In the genomic region with DNA sequence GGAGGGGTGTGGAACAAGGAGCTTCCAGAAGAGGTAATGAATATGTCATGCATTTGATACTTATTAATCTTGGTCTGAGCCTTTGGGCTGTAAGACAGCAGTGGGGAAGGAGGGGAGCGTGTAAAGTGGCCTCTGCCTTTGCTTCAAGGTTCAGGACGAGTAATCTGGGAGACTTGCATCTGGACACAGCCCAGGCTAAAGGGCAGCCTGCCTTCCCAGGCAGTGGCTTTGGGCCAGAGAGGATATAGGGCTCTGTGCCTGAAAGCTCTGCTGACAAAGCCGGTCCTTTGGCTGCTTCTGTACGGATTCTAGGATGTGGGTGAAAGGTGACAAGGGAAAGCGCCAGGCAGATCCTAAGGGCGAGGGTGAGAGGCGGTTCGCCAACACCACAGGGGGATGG, we compare ENCODE assay signal across 13 mouse cellular contexts. TPM values are rescaled to one million over a fixed set of nuclear protein-coding genes. Genes with fewer than 3 reads are reported as not detected.
A peak's percentile ranks its signal among the peaks of the same experiment; 100 is the strongest.
DNase-seq lines count a peak whose midpoint lies in the region; ATAC-seq and TF ChIP-seq lines count a peak whose summit lies in the region.
"Had no signal": no experiment of that assay in that cellular context is flagged by ENCODE, and none has a peak within 500 bp of the region (broad histone marks: within the 10 kb centered on the region; RNA-seq: fewer than 3 reads in every experiment).

No protein-coding gene starts in this region.

- H3K27ac ChIP-seq in lung, postnatal 0 days (ENCODE audit: low read length): no peak overlapping the region
- H3K27ac ChIP-seq in kidney, adult 2 months (ENCODE audit: insufficient read depth, low read depth, low read length): peak overlapping the region; percentile 65
- H3K27ac ChIP-seq: heart, embryonic 15.5 days; liver, embryonic 15.5 days had no signal

- no peak for TF ChIP-seq CTCF in lung, postnatal 0 days (IDR thresholded peaks at IDR 0.05)
- TF ChIP-seq CTCF in kidney, adult 2 months (conservative IDR thresholded peaks at IDR 0.05; ENCODE audit: insufficient read depth, insufficient read length, low read depth, low read length): no peak

- DNase-seq in lung, postnatal 14 days: peak; percentile 18
- DNase-seq in lung, postnatal 0 days (ENCODE audit: low spot score): no peak
- DNase-seq in gastrocnemius, postnatal 10 days: peak; percentile 49
- DNase-seq in kidney, adult 2 months: peak; percentile 97
- DNase-seq in testis, postnatal 10 days (ENCODE audit: low spot score): peak; percentile 65
- DNase-seq in left cerebral cortex, adult 8-10 months (ENCODE audit: low spot score in 2 of 2): no peak
- no peak for DNase-seq in cerebellum, postnatal 36 days
- DNase-seq: cerebellum, adult 8-10 months; layer of hippocampus, postnatal 36 days; retina, postnatal 1 day had no signal

- no peak for TF ChIP-seq POLR2A in kidney, adult 2 months (IDR thresholded peaks at IDR 0.05; ENCODE audit: low read depth, low read length)

- H3K4me2 ChIP-seq in lung, postnatal 0 days (replicated peaks; ENCODE audit: low read depth, low read length): no peak overlapping the region
- H3K4me2 ChIP-seq: heart, embryonic 15.5 days; liver, embryonic 15.5 days had no signal

- WGBS in lung, postnatal 0 days: 66% methylated on average over 8 of the region's 8 CpGs
- WGBS in kidney, adult 2 months: 36% methylated on average over 8 of the region's 8 CpGs

- no peak overlapping the region for H3K4me3 ChIP-seq in lung, postnatal 0 days (ENCODE audit: low read depth, low read length)
- H3K4me3 ChIP-seq in kidney, adult 2 months (ENCODE audit: insufficient read depth, low read depth, low read length): no peak overlapping the region
- H3K4me3 ChIP-seq: heart, embryonic 15.5 days; liver, embryonic 15.5 days had no signal

- ATAC-seq in lung, postnatal 0 days: no peak
- ATAC-seq: midbrain, embryonic 16.5 days had no signal

- no peak overlapping the region for H3K9ac ChIP-seq in lung, postnatal 0 days (replicated peaks; ENCODE audit: low read depth)
- H3K9ac ChIP-seq: heart, embryonic 15.5 days; liver, embryonic 15.5 days had no signal

- H3K4me1 ChIP-seq in lung, postnatal 0 days (ENCODE audit: insufficient read depth, low read depth, low read length): no peaks in the 10 kb centered on the region
- peaks cover 13% of the 10 kb centered on the region; the same call in 1 of the 2 replicates for H3K4me1 ChIP-seq in kidney, adult 2 months (ENCODE audit: control insufficient read depth, insufficient read depth, low read length)
- H3K4me1 ChIP-seq: heart, embryonic 15.5 days; liver, embryonic 15.5 days had no signal

- TF ChIP-seq EP300 in lung, postnatal 0 days (IDR thresholded peaks at IDR 0.05): no peak

- H3K36me3 ChIP-seq in lung, postnatal 0 days (ENCODE audit: insufficient read depth, low read length): no peaks in the 10 kb centered on the region
- no peaks in the 10 kb centered on the region for H3K36me3 ChIP-seq in kidney, adult 2 months (ENCODE audit: control insufficient read depth, insufficient read depth, low read length)
- H3K36me3 ChIP-seq: liver, embryonic 15.5 days had no signal

- no peaks in the 10 kb centered on the region; the same call in 1 of the 2 replicates for H3K27me3 ChIP-seq in lung, postnatal 0 days (replicated peaks; ENCODE audit: insufficient read depth, low read length)
- H3K27me3 ChIP-seq in kidney, adult 2 months (replicated peaks; ENCODE audit: control insufficient read depth, insufficient read depth, low read length): no peaks in the 10 kb centered on the region
- H3K27me3 ChIP-seq: liver, embryonic 15.5 days had no signal

- no peaks in the 10 kb centered on the region for H3K9me3 ChIP-seq in lung, postnatal 0 days (ENCODE audit: low read length)
- H3K9me3 ChIP-seq: heart, embryonic 15.5 days; liver, embryonic 15.5 days had no signal

RNA-seq across cellular contexts. Expression of a gene that starts 1.9 kb away (rescaled TPM):
- 0.45 and 0.60 TPM in 2 replicates for polyA plus RNA-seq in lung, postnatal 0 days (2015; fragmentation: Nextera tagmentation; extraction: Ambion mirVana)
- 10 to 100 TPM; 13.8 to 14.5 TPM for total RNA-seq in gastrocnemius, postnatal 10 days (2021)
- polyA plus RNA-seq in kidney, adult 2 months (2012; rRNA removed): 58.4 and 72.2 TPM in 2 replicates
- under 1 TPM in 3 of 4 experiments, not detected in 1; 0.18 to 0.23 (median 0.23) TPM for total RNA-seq in left cerebral cortex, adult 8-10 months (2022)
- polyA plus RNA-seq: heart, embryonic 15.5 days; liver, embryonic 15.5 days had no signal

RNA-seq across cellular contexts. Expression of a gene that starts 8.4 kb away (rescaled TPM):
- 17.8 and 23.9 TPM in 2 replicates for polyA plus RNA-seq in lung, postnatal 0 days (2015; fragmentation: Nextera tagmentation; extraction: Ambion mirVana)
- 1 to 10 TPM; 3.9 to 4.2 TPM for total RNA-seq in gastrocnemius, postnatal 10 days (2021)
- 40.6 and 41.0 TPM in 2 replicates for polyA plus RNA-seq in kidney, adult 2 months (2012; rRNA removed)
- total RNA-seq in left cerebral cortex, adult 8-10 months (2022): 10 to 100 TPM in 1 of 4 experiments, 1 to 10 TPM in 3; 9.4 to 10.7 (median 9.9) TPM

RNA-seq across cellular contexts. Expression of a gene that starts 8.4 kb away (rescaled TPM):
- 1.6 and 2.0 TPM in 2 replicates for polyA plus RNA-seq in lung, postnatal 0 days (2015; fragmentation: Nextera tagmentation; extraction: Ambion mirVana)
- under 1 TPM in 1 of 2 experiments, not detected in 1; 0.11 TPM for total RNA-seq in gastrocnemius, postnatal 10 days (2021)
- 1.1 TPM in 2 replicates for polyA plus RNA-seq in kidney, adult 2 months (2012; rRNA removed)
- total RNA-seq in left cerebral cortex, adult 8-10 months (2022): under 1 TPM; 0.18 to 0.61 (median 0.34) TPM

RNA-seq across cellular contexts. Expression of a gene that starts 19.0 kb away (rescaled TPM):
- 1.6 and 1.7 TPM in 2 replicates for polyA plus RNA-seq in lung, postnatal 0 days (2015; fragmentation: Nextera tagmentation; extraction: Ambion mirVana)
- total RNA-seq in gastrocnemius, postnatal 10 days (2021): 1 to 10 TPM; 2.7 to 3.6 TPM
- 0.81 and 0.92 TPM in 2 replicates for polyA plus RNA-seq in kidney, adult 2 months (2012; rRNA removed)
- total RNA-seq in left cerebral cortex, adult 8-10 months (2022): 1 to 10 TPM; 1.6 to 2.2 (median 1.8) TPM

RNA-seq across cellular contexts. Expression of a gene that starts 59.0 kb away (rescaled TPM):
- 0.11 and 0.21 TPM in 2 replicates for polyA plus RNA-seq in lung, postnatal 0 days (2015; fragmentation: Nextera tagmentation; extraction: Ambion mirVana)
- not detected for total RNA-seq in gastrocnemius, postnatal 10 days (2021)
- polyA plus RNA-seq in kidney, adult 2 months (2012; rRNA removed): 0.07 TPM in 1 of 2 replicates, not detected in the other
- under 1 TPM in 1 of 4 experiments, not detected in 3; 0.30 TPM for total RNA-seq in left cerebral cortex, adult 8-10 months (2022)
- polyA plus RNA-seq: heart, embryonic 15.5 days; liver, embryonic 15.5 days had no signal

Comparison
In these comparisons a context has a peak if more than half of its experiments do, and no peak if none do; other contexts are left out.
1. DNase-seq: peak in lung, postnatal 14 days (single experiment), gastrocnemius, postnatal 10 days (single experiment), kidney, adult 2 months (single experiment) and testis, postnatal 10 days (single experiment); none in lung, postnatal 0 days (single experiment), left cerebral cortex, adult 8-10 months (0 of 2) and cerebellum, postnatal 36 days (0 of 2).
2. RNA of a gene that starts 1.9 kb away (total RNA-seq): 13.8 to 14.5 TPM in gastrocnemius, postnatal 10 days; 0.18 to 0.23 TPM in left cerebral cortex, adult 8-10 months; every median in the first group is over 4 times any median in the second.